Mouse (Mus musculus) T-helper 17 cell (primary cell): Measurements from ENCODE around the gene Myt1l.

ENCODE experiments used
- in situ Hi-C, 2 experiments: fragments of 300-600 bp; cut with MboI, MseI; formaldehyde crosslinking; loops; 1 replicate in 1 of 2; 2 replicates in 1 of 2; pipeline ENCODE4 v1.15.1; 2025; ENCODE audit warnings: high pct_unique_total_duplicates in 2 of 2

The Myt1l gene

DNA sequence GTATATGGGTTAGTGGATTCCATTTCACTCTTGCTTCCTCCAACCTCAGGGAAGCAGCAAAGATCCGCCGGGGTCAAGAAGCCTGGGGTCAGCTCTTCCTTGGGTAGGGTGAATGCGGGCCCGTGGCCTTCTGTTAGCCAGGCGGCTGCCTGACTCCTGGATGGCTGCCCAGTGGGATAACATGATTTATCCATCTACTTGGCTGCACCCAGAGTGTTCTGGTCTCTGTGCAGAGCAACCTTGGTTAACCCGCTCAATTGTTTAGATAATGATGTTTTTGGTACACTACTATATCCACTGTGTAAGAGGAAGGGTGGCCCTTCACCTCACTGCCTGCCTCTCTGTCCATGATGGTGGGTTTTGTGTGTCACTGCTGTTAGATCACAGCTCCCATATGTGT is 423.9 kb downstream of the Myt1l start:
- in situ Hi-C loops, result no loop called here

DNA sequence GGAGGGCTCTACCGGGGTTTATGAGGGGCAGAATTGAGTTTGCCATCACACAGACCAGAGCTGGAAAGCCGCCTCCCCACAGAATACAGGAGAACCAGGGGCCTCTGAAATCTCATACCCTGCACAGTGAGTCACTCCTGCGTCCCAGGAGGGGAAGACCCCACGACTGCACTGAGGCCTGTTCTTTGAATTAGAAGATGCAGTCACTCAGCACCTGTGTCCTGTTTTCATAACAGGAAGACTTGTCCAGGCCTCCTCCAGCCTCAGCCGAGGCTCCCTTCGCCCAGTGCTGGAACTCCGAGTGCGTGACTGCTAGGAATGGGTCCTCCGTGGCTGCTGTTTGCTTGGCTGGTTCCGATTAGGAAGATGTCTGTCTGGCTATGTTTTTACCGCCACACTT is 425.8 kb downstream of the Myt1l start:
- in situ Hi-C loops, result no loop called here

DNA sequence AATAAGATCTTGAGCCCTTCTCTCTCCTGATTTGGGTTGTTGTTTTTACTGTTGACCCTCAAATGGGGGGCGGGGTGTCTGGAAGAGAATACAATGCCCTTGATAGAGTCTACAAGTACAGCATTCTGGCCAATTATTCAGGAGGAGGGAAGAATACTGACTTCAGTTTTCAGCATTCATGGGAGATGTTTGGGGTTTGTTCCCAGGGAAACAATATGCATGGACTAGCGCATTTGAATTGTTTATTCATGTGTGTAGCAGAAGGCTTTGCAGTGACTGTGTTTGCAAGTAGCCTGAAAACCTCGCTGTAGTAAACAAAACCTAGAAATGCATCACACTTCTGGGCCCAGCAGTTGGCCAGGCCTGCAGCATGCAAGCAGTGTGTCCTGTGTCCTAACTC is 426.3 kb downstream of the Myt1l start:
- in situ Hi-C loops, result no loop called here

DNA sequence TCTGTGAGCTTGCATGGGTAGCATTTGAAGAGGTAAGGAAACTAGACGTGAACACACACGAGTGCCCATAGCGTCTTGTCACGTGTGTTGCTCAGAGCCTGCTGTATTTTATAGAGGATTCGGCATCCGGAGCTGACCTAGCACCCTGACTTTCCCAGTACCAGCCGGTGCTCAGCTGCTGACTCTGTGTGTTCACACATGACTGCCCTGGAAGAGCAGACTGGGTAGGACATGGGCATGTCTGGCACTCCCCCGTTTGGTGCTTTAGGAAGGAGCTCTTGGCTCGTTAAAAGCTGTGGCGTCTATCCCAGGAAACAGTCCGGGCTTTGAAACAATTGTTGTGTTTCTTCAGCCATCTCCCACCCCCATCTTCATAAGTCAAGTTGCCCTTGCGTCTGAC is 428.8 kb downstream of the Myt1l start:
- in situ Hi-C loops, result no loop called here

DNA sequence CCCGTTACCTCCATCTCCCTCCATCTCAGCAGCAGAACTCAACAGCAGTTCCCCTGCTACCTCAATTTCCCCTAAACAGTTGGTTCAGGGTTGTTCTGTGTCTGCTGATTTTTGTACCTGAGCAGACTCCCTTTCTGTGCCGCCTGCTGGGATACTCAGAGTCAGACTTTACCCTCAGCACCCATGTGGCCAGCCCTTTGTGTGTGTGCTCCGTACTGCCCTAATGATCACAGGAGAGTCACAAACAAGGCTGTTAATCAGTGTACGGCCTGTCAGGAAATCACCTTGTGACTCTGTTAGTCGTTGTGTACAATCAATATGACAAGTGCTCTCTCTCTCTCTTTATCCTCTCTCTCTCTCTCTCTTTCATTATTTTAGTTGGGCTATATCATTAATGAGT is 430.5 kb downstream of the Myt1l start:
- in situ Hi-C loops, result no loop called here

DNA sequence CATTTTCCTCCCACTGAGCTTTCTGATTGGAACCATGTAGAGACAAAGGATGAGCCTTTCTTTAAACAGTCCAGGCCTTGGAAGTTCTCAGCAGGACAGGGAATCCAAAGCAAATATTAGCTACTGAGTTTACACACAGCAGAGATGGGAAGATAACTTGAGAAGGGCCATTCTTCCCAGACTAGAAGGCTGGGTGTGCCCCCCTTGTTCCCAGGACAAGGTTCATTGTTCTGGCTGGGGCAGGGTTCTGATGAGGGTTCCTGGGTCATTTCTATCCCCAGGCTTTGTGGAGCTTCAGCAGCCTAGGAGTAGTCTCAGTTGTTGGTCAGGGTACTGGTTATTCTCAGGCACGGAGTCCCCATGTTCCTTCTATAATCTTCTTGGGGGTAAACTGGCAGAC is 432.9 kb downstream of the Myt1l start:
- in situ Hi-C loops, result no loop called here

DNA sequence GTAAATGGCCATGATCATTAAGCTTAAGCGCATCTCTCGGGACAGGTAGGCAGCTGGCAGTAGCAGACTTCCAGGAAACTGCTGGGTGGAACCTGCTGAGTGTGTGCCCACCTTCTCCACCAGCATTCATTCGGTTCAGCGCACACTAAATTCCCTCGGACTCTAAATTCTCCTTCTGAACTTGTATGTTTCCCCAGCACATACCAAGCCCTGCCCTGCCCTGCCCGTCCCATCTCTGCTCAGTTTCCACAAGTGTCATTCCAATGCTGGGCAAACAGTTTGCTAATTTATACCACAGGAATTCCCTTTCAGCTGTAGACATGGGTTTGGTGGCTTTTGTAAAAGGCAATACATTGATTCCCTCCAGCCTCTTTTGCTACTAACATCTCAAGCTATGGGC is 436.8 kb downstream of the Myt1l start:
- in situ Hi-C loops, result no loop called here

DNA sequence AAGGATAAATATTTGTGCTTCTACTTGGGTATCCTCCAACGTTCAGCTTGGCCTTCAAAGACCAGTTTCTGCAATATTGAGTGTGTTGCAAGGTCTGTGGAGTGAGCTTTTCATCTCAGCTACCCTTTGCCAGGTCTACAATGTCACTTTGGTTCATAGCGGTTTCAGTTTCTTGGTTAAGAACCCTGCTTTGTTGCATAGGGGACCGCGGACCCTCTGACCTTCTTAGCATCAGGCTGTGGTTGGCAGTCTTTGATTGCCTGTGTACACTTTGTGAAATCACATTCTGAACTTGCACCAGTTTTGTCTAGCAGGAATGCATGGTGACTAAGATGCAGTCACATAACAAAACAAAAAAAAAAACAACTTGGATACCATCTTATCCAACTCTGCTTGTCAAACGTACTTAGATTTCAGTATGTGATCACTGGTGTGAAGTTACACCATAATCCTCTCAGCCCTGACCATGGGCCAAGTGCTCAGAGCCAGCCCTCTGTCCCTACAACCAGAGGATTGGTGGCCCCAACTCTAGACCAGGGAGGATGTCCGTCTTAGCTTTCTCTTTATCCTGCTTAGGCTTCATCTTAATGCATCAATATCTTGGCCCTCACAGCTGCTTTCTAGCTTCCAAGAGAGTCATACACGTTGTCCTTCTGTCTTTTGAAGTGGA is 443.7 kb downstream of the Myt1l start:
- in situ Hi-C loops, result loop anchor here in 1 of 2 experiments (10.0 kb wide), 1 partner anchor 537 kb away; no protein-coding TSS in a partner anchor

DNA sequence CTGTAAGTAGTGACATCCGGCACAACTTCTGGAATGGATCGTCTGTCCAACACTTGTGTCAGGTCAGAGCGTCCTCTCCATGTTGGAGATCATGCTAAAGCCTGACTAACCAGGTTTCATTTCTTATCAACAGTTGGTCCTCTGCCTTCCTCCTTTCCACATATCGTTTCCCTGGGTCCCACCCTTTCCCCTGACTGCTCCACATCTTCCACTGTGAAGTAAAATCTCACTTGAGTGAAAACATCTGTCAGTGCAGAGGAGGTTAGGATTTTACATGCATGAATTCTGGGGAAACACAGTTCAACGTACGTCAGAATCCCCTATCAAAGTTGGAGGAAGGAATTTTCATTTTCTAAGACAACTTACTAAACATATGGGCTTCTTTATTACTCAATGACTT is 444.3 kb downstream of the Myt1l start:
- in situ Hi-C loops, result loop anchor here in 1 of 2 experiments (10.0 kb wide), 1 partner anchor 538 kb away; no protein-coding TSS in a partner anchor
